Mouse (Mus musculus) kidney, embryonic 14.5 days (tissue): ENCODE measurements around the gene Noxo1. TPM values are rescaled to one million over a fixed set of nuclear protein-coding genes. Genes with fewer than 3 reads are reported as not detected.
"Not testable (repeated sequence)": the region's sequence is repeated elsewhere in the genome, so short reads cannot be mapped to it uniquely, and the experiment has no call there.

Experiments
- ATAC-seq: fragments of 200-750 bp; cut with Nextera tagmentation; 2 replicates; pipeline ENCODE4 v1.8.0; 2017; ENCODE audit warnings: moderate number of reproducible peaks, mild to moderate bottlenecking, moderate TSS enrichment, moderate library complexity; ENCODE audit not compliant: low FRiP score, low TSS enrichment
- H3K27ac ChIP-seq: fragments of 300-500 bp; sonication (generic); 2 replicates; pipeline ENCODE4 v1.5.1; 2014; ENCODE audit warnings: low read depth, mild to moderate bottlenecking, low read length, moderate library complexity, mixed read lengths
- H3K27me3 ChIP-seq: fragments of 300-500 bp; sonication (generic); 2 replicates; pipeline ENCODE4 v1.6.1; 2014; ENCODE audit warnings: mild to moderate bottlenecking, low read length; ENCODE audit not compliant: control insufficient read depth, insufficient read depth
- H3K36me3 ChIP-seq: fragments of 300-500 bp; sonication (generic); 2 replicates; pipeline ENCODE4 v1.6.1; 2014; ENCODE audit warnings: low read length, mixed read lengths; ENCODE audit not compliant: control insufficient read depth, insufficient read depth
- H3K4me1 ChIP-seq: fragments of 300-500 bp; sonication (generic); 2 replicates; pipeline ENCODE4 v1.6.1; 2014; ENCODE audit warnings: low read length, mixed read lengths; ENCODE audit not compliant: control insufficient read depth, insufficient read depth
- H3K4me2 ChIP-seq: fragments of 300-500 bp; sonication (generic); replicated peaks from 2 replicates; pipeline ENCODE4 v1.6.1; 2014; ENCODE audit warnings: low read depth, mild to moderate bottlenecking, low read length
- H3K4me3 ChIP-seq: fragments of 300-500 bp; sonication (generic); 2 replicates; pipeline ENCODE4 v1.5.1; 2014; ENCODE audit warnings: mild to moderate bottlenecking, low read length
- H3K9ac ChIP-seq: fragments of 300-500 bp; sonication (generic); 2 replicates; pipeline ENCODE4 v1.6.1; 2014; ENCODE audit warnings: low read depth, mild to moderate bottlenecking, low read length, moderate library complexity
- H3K9me3 ChIP-seq: fragments of 300-500 bp; sonication (generic); 2 replicates; pipeline ENCODE4 v1.6.1; 2016; ENCODE audit warnings: low read length; ENCODE audit not compliant: control insufficient read depth
- whole genome bisulfite sequencing: fragments of 180-500 bp; shearing (Covaris S2); extraction: QIAGEN DNeasy Blood & Tissue Kit; methylation state at CpG from one replicate; pipeline ENCODE4 v1.1.7; 2014; 5-methylcytosine and 5-hydroxymethylcytosine counted together
- polyA plus RNA-seq: library from polyadenylated mRNA; unstranded; fragments of >200 nt; fragmentation: Nextera tagmentation; extraction: Ambion mirVana; gene quantifications from 2 replicates; pipeline ENCODE4 v1.2.1, GENCODE M21; 2014

The Noxo1 gene
- polyA plus RNA-seq, 1 experiment from 2014 or later, result 3.5 TPM

DNA sequence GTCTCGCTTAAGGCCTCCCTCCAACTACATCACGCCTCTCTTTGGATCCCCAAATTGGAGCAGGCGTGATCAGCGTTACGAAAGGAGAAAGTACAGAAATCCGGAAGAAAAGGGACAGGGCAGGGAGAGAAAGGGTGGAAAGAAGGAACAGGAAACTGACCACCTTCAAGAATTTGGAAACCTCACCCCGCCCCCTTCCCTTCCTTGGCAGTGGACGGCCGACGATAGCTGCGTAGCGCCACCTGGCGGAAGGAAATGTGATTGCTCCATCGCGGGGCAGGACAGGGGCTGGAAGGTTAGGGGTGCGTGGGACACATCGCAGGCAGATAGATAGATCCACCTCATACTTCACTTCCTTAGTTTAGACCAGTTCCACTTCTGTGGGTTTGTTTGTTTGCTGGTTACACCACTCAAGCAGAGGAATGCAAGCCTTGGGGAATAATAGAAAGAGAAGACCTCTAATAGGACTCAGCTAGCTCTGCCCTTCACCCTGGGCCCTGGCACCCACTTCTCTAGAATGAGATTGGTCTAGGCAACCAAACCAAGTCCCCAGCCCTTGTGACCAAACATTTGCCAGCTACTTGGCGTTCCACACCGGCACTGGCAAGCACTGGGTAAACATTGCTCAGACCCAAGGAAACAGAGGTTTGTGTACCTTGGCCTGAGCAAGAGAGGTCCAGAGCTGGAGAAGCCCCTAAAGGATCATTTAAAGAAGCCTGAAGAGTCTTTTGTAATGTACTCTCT, 41.9 kb upstream of the Noxo1 start:
- Histone ChIP-seq H3K4me3 (peak overlapping the region; percentile 28), H3K36me3 (no peaks in the 10 kb centered on the region), H3K9ac (no peak overlapping the region), H3K4me1 (peaks cover 10% of the 10 kb centered on the region), H3K9me3 (no peaks in the 10 kb centered on the region), H3K4me2 (peak overlapping the region; percentile 53), H3K27me3 (peaks cover 23% of the 10 kb centered on the region), H3K27ac (no peak overlapping the region)
- ATAC-seq, result peak; percentile 66
- WGBS, result 4% methylated on average over 19 of the region's 19 CpGs

DNA sequence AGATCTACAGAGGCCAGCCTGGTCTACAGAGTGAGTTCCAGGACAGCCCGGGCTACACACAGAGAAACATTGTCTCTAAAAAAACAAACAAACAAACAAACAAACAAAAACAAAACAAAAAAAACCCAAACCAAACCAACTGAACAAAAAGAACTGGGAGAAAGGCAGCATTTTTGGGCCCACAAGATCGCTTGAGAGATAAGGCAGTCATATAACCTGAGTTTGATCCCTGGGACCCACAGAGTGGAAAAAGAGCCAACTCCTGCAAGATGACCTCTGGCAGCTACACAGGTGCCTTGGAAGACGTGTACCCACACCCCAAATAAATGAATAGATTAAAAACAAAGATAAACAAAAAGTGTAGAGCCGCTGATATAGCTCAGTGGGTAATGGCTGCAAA, 41.1 kb upstream of the Noxo1 start:
- Histone ChIP-seq H3K36me3 (no peaks in the 10 kb centered on the region), H3K4me2 (no peak overlapping the region), H3K4me1 (peaks cover 5% of the 10 kb centered on the region; the same call in 1 of the 2 replicates), H3K27me3 (peaks cover 24% of the 10 kb centered on the region), H3K9ac (no peak overlapping the region), H3K9me3 (no peaks in the 10 kb centered on the region), H3K27ac (no peak overlapping the region), H3K4me3 (no peak overlapping the region)
- no peak for ATAC-seq
- WGBS, result 73% methylated on average over 4 of the region's 4 CpGs

DNA sequence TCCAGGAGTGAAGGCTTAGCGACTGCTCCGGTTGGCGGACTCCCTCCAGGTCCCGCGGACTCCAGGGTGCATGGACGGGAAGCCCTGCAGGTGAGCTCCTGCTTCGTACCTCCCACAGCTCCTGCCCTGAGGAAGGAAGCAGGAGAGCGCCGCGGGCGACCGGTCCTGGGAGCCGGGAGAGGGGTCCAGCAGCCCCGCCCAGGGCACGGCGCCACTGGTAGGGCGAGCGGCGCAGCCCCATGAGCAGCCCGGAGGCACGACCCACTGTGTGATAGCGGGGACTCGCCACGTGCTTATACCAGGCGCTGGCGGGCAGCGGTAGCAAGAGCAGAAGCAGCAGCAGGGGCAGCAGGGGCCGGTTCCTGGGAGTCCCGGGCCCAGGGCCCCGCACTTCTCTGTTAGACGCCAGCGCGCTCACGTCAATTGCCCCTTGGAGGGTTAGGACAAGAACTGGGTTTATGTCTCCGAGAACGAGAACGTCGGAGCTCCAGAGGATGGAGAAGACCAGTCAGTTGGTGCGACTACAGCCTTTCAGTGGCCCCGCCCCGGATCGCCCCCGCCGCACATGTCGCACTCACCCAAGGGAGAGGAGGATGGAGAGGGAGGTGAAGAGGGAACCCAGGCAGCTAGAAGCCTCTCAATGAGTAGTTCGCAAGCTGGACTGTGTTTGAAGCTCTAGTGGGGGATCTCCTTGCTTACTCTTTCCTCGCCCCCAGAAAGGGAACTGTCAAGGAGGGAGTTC, 37.8 kb upstream of the Noxo1 start, which contains the start of gene Npw:
Gene Npw, minus strand, starts transcription at position 441 of the 742 bp plus-strand sequence.
- Histone ChIP-seq H3K9ac (peak within 1 kb of the TSS; percentile 57), H3K27me3 (peaks cover 30% of the 10 kb centered on the region), H3K36me3 (no peaks in the 10 kb centered on the region), H3K4me3 (peak within 1 kb of the TSS; percentile 48), H3K4me2 (peak within 1 kb of the TSS; percentile 77), H3K4me1 (no peaks in the 10 kb centered on the region), H3K9me3 (no peaks in the 10 kb centered on the region), H3K27ac (no peak within 1 kb of the TSS)
- WGBS, result 1% methylated on average over 47 of the region's 47 CpGs
- peak; percentile 29 for ATAC-seq

DNA sequence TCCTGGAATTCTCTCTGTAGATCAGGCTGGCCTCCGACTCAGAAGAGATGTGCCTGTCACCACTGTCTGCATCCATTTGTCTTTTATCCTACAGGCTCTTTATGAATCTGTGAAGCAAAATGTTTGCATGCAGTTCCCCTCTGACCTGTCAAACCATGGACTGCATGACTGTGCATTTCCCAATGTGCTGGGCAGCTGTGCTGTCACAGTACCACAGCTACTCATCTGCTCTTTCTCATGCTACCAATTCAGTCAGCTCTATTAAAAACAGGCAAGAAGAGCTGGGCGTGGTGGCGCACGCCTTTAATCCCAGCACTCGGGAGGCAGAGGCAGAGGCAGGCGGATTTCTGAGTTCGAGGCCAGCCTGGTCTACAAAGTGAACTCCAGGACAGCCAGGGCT, 29.0 kb upstream of the Noxo1 start:
- H3K27me3 ChIP-seq, ATAC-seq, H3K4me3 ChIP-seq, H3K9me3 ChIP-seq, H3K27ac ChIP-seq, H3K36me3 ChIP-seq, H3K4me2 ChIP-seq, H3K9ac ChIP-seq: not testable (repeated sequence)
- WGBS, result 70% methylated on average over 7 of the region's 7 CpGs
- H3K4me1 ChIP-seq, result peaks cover 22% of the 10 kb centered on the region

DNA sequence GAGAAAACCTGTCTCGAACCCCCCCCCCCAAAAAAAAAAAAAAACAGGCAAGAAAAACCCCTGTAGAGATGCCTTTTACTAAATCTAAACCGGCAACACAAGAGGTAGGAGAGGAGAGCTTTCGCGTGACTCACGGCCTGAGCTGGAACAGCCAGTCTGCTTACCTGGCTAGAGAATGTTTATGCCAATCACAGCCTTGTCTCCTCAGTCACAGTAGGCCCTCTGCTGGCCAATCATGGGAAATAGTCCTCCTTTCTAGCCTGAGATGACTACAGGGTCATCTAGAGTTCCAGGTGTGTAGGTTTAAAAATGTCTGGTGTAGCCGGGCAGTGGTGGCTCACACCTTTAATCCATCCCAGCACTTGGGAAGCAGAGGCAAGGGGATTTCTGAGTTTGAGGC, 28.6 kb upstream of the Noxo1 start:
- Histone ChIP-seq H3K4me1 (peaks cover 26% of the 10 kb centered on the region), H3K27ac (no peak overlapping the region), H3K36me3 (no peaks in the 10 kb centered on the region), H3K4me3 (no peak overlapping the region), H3K27me3 (0 out of 2 replicates have a peak, but pooled peaks cover 3% of the 10 kb centered on the region), H3K9me3 (no peaks in the 10 kb centered on the region), H3K4me2 (no peak overlapping the region), H3K9ac (no peak overlapping the region)
- ATAC-seq, result no peak; the same call in 1 of the 2 replicates
- WGBS, result 25% methylated on average over 6 of the region's 6 CpGs

DNA sequence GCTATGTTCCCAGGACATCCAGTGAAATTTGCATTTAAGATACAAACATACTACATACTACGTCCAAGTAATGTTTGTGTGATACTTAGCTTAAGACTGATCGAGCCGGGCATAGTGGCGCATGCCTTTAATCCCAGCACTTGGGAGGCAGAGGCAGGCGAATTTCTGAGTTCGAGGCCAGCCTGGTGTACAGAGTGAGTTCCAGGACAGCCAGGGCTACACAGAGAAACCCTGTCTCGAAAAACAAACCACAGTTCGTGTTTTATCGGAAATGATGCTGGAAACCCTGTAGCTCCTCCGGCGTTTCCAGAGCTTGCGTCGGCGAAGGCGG, 26.9 kb upstream of the Noxo1 start:
- peaks cover 26% of the 10 kb centered on the region for H3K4me1 ChIP-seq
- peak overlapping the region; percentile 87 for H3K4me2 ChIP-seq
- ATAC-seq, H3K27me3 ChIP-seq, H3K9me3 ChIP-seq, H3K36me3 ChIP-seq: not testable (repeated sequence)
- peak overlapping the region; percentile 98 for H3K4me3 ChIP-seq
- WGBS, result 13% methylated on average over 15 of the region's 15 CpGs
- peak overlapping the region; percentile 97 for H3K9ac ChIP-seq
- peak overlapping the region; percentile 12 for H3K27ac ChIP-seq

DNA sequence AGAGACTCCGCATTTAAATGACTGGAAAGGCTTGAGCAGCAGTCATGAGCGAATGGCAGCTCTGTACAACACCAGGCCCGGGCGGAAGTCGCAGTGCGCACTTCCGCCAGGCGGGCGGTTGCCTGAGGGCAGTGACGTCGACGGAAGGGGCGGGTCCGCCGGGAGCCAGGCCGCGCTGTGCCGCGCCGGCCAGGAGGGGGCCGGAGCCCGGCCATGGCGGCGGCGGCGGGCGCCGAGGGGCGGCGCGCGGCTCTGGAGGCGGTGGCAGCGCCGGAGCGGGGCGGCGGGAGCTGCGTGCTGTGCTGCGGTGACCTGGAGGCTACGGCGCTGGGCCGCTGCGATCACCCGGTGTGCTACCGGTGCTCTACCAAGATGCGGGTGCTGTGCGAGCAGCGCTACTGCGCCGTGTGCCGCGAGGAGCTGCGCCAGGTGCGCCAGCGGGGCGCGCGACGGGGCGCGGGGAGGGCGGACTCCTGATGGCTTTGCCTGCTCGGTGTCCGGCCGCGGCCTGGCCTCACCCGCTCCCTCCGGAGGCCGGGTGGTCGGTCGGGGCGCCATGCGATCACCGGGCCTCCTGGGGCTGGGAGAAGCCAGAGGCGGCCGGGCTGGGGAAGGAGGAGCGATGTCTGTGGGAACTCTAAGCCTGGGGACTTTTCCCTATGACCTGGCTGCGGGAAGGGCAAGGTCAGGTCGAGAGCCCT, 26.3 kb upstream of the Noxo1 start, which contains the start of gene Zfp598:
Gene Zfp598, plus strand, starts transcription at position 143 of the 701 bp plus-strand sequence.
- no peaks in the 10 kb centered on the region; the same call in 1 of the 2 replicates for H3K36me3 ChIP-seq
- peaks cover 26% of the 10 kb centered on the region for H3K4me1 ChIP-seq
- H3K27ac ChIP-seq, result peak within 1 kb of the TSS; percentile 84
- peak; percentile 98 for ATAC-seq
- H3K4me3 ChIP-seq, result peak within 1 kb of the TSS; percentile 98
- peak within 1 kb of the TSS; percentile 97 for H3K9ac ChIP-seq
- WGBS, result under 1% methylated on average over 77 of the region's 80 CpGs
- no peaks in the 10 kb centered on the region for H3K27me3 ChIP-seq
- no peaks in the 10 kb centered on the region for H3K9me3 ChIP-seq
- peak within 1 kb of the TSS; percentile 87 for H3K4me2 ChIP-seq

DNA sequence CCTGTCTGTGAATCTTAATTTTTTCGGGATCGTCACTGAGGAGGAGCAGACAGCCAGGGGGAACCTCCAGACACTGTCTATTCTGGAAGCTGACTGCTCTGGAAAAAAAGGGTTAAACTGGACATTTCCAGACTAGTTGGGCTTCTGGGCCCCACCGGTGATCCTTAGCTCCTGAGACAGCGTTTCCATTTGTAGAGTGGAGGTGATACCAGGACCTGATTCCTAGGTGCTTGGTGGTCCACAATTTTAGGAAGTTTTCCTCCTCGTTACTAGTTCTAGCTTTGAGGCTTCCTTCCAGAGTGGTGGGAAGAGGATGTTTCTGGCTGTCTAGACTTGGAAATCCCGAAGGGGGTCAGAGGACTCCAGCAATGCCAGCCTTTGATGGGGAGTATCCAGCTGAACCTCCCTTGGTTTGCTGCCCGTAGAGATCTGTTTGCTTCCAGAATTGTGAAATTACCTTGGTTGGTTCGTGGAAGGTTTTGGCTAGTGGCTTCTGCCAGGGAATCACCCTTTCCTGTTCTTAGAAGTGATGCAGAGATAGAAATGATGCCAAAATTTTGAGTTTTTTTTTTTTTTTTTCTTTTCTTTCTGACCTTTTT, 25.7 kb upstream of the Noxo1 start:
- Histone ChIP-seq H3K4me3 (peak overlapping the region; percentile 98), H3K27me3 (no peaks in the 10 kb centered on the region), H3K36me3 (no peaks in the 10 kb centered on the region; the same call in 1 of the 2 replicates), H3K9me3 (no peaks in the 10 kb centered on the region), H3K9ac (peak overlapping the region; percentile 97), H3K4me1 (peaks cover 26% of the 10 kb centered on the region), H3K27ac (peak overlapping the region; percentile 84; the same call in 1 of the 2 replicates), H3K4me2 (peak overlapping the region; percentile 87)
- WGBS, result 9% methylated on average over 8 of the region's 8 CpGs
- no peak for ATAC-seq
